Mouse (Mus musculus) erythroblast, embryonic 14.5 days (primary cell): ENCODE results near the gene Rras2.

Experiments
- GATA1 ChIP-seq: IDR thresholded peaks from 2 replicates; pipeline ENCODE4 v1.6.1; 2012; ENCODE audit warnings: low read length, inconsistent platforms, mixed read lengths
- TAL1 ChIP-seq: IDR thresholded peaks from 3 replicates; pipeline ENCODE4 v1.6.1; 2012; ENCODE audit warnings: low read length, inconsistent platforms, mixed read lengths

DNA sequence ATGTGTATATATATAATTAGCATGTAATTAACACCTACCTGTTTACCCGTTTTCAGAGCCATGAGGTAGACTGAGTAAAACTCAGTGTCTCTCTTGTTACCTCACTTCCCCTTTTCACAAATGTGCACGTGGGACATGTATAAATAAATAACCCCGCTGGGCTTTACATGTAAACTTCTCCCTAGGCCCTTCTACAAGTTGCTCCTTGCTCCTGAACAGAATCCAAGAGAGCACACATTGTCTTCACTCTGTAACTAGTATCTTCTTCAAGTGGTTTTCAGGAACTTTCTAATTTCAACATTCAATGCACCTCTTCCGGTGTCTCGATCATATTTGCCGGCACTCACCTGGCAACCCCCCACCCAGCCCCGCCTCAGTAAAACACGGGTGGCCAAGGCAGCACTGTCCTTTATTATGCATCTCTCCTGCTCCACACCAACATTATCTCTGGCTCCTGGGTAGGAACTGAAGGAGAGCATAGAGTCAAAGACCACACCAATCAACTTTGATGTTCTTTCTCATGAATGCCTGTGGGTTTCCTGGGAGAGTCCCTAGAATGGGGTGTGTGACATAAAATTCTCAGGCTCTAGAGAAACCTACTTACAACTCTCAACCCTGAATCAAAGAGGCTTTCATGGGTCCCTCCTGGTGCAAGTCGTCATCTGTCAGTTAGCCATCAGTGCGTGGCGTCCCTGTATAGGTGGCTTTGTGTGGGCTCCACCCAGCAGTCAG is 47.7 kb downstream of the Rras2 start:
- no peak for TF ChIP-seq GATA1
- TF ChIP-seq TAL1, result no peak
